Mouse (Mus musculus): ENCODE results near the gene Tbcb.

- TF ChIP-seq CTCF (IDR thresholded peaks at IDR 0.05; ENCODE audit: extremely low read depth, insufficient read depth, insufficient read length, insufficient replicate concordance) (no peak), POLR2A (IDR thresholded peaks at IDR 0.05; ENCODE audit: low read depth, low read length) (no peak)
Observed at GRCm38 (mm10) chr7:30192088-30192487, 40.0 kb downstream of the Tbcb start.
